Mouse (Mus musculus): ENCODE measurements around the gene Gnaz.

GRCm38 (mm10) chr10:74931631-74932030 is 35.3 kb upstream of the Gnaz start:
- no peak for TF ChIP-seq CTCF (IDR thresholded peaks at IDR 0.05; ENCODE audit: insufficient read depth, low read length)
- no peak for TF ChIP-seq POLR2A (IDR thresholded peaks at IDR 0.05; ENCODE audit: borderline replicate concordance, extremely low read depth, low read depth, low read length)

Data from lung, adult 2 months (tissue).